Comparison of ENCODE assay signal across 10 mouse cellular contexts in the genomic region with DNA sequence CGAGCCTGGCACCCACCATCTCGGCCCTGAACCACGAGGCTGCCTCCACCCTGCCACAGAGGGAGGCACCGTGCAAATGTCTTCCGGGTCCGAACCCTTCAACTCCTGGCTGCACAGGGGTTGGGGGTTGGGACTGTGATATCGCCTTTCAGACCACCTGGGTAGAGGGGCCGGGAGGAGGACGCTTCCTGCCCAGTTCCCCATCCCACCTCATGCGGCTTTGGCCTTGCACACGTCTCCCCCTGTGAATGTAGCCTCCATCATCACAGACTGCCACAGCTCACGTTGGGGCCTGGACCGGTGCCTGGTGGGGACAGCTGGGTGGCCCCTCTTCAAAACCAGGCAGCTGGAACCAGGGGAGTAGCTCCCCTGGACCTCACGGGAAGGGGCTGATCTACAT. TPM values are rescaled to one million over a fixed set of nuclear protein-coding genes. Genes with fewer than 3 reads are reported as not detected.
DNase-seq lines count a peak whose midpoint lies in the region; ATAC-seq lines count a peak whose summit lies in the region.
"Had no signal": no experiment of that assay in that cellular context is flagged by ENCODE, and none has a peak within 500 bp of the region (broad histone marks: within the 10 kb centered on the region; RNA-seq: fewer than 3 reads in every experiment).

No protein-coding gene starts in this region.

- no peak overlapping the region for H3K4me3 ChIP-seq in heart, embryonic 11.5 days (ENCODE audit: low read depth, low read length)
- H3K4me3 ChIP-seq in midbrain, embryonic 10.5 days: peak overlapping the region; percentile 37
- H3K4me3 ChIP-seq in midbrain, embryonic 16.5 days (ENCODE audit: low read depth, low read length): no peak overlapping the region
- no peak overlapping the region for H3K4me3 ChIP-seq in intestine, embryonic 16.5 days (ENCODE audit: low read length)

- peak overlapping the region; percentile 64 for H3K4me2 ChIP-seq in heart, embryonic 11.5 days
- no peak overlapping the region; the same call in 1 of the 2 replicates for H3K4me2 ChIP-seq in midbrain, embryonic 16.5 days (ENCODE audit: low read length)
- 0 out of 2 replicates have a peak overlapping the region, but pooled peaks have one; percentile 52 for H3K4me2 ChIP-seq in intestine, embryonic 16.5 days (ENCODE audit: low read depth, low read length)

- 35% methylated on average over 14 of the region's 14 CpGs for WGBS in heart, embryonic 11.5 days (ENCODE audit: insufficient replicate concordance)
- 28% methylated on average over 14 of the region's 14 CpGs for WGBS in midbrain, embryonic 10.5 days
- WGBS in midbrain, embryonic 16.5 days: 28% methylated on average over 14 of the region's 14 CpGs
- WGBS in intestine, embryonic 16.5 days: 45% methylated on average over 14 of the region's 14 CpGs

- 0 out of 2 replicates have a peak, but pooled peaks cover 3% of the 10 kb centered on the region for H3K36me3 ChIP-seq in heart, embryonic 11.5 days (ENCODE audit: control insufficient read depth, insufficient read depth, low read length)
- H3K36me3 ChIP-seq in midbrain, embryonic 10.5 days: peaks cover 21% of the 10 kb centered on the region
- peaks cover 12% of the 10 kb centered on the region for H3K36me3 ChIP-seq in midbrain, embryonic 16.5 days (ENCODE audit: control insufficient read depth, insufficient read depth, low read length)
- no peaks in the 10 kb centered on the region for H3K36me3 ChIP-seq in intestine, embryonic 16.5 days (ENCODE audit: control insufficient read depth, insufficient read depth, low read length)

- H3K9ac ChIP-seq in heart, embryonic 11.5 days (ENCODE audit: low read depth, low read length): peak overlapping the region; percentile 72
- no peak overlapping the region for H3K9ac ChIP-seq in midbrain, embryonic 16.5 days (ENCODE audit: low read depth, low read length)
- H3K9ac ChIP-seq in intestine, embryonic 16.5 days (ENCODE audit: low read depth, low read length): peak overlapping the region; percentile 60; the same call in 1 of the 2 replicates

- ATAC-seq in heart, embryonic 11.5 days (replicated peaks; ENCODE audit: insufficient number of reproducible peaks, low FRiP score, low TSS enrichment): no peak
- ATAC-seq in midbrain, embryonic 16.5 days: no peak
- ATAC-seq in intestine, embryonic 16.5 days: no peak
- no peak for ATAC-seq in megakaryocyte progenitor cell, adult 5-6 weeks (replicated peaks; ENCODE audit: poor library complexity)
- ATAC-seq: CD4-positive, CD25-positive, alpha-beta regulatory T cell, adult 4 months had no signal

- no peak for DNase-seq in heart, adult 8-10 months (ENCODE audit: low spot score)
- DNase-seq in midbrain, embryonic 10.5 days (ENCODE audit: low spot score): no peak
- no peak for DNase-seq in ovary, postnatal 36 days (ENCODE audit: low spot score)
- no peak for DNase-seq in ovary, postnatal 10 days (ENCODE audit: low spot score)

- H3K27ac ChIP-seq in heart, embryonic 11.5 days (ENCODE audit: low read depth, low read length): 0 out of 2 replicates have a peak overlapping the region, but pooled peaks have one; percentile 1
- peak overlapping the region; percentile 66 for H3K27ac ChIP-seq in midbrain, embryonic 10.5 days (replicated peaks)
- no peak overlapping the region for H3K27ac ChIP-seq in midbrain, embryonic 16.5 days (ENCODE audit: low read length)
- H3K27ac ChIP-seq in intestine, embryonic 16.5 days (ENCODE audit: low read length): no peak overlapping the region

- H3K4me1 ChIP-seq in heart, embryonic 11.5 days (ENCODE audit: control insufficient read depth, insufficient read depth, low read length): peaks cover 35% of the 10 kb centered on the region
- H3K4me1 ChIP-seq in midbrain, embryonic 10.5 days: peaks cover 62% of the 10 kb centered on the region
- H3K4me1 ChIP-seq in midbrain, embryonic 16.5 days (ENCODE audit: control insufficient read depth, insufficient read depth, low read length): peaks cover 18% of the 10 kb centered on the region
- H3K4me1 ChIP-seq in intestine, embryonic 16.5 days (ENCODE audit: control insufficient read depth, insufficient read depth, low read length): peaks cover 16% of the 10 kb centered on the region

- H3K27me3 ChIP-seq in heart, embryonic 11.5 days (ENCODE audit: control insufficient read depth, insufficient read depth, low read length): 0 out of 2 replicates have a peak, but pooled peaks cover 2% of the 10 kb centered on the region
- peaks cover 49% of the 10 kb centered on the region for H3K27me3 ChIP-seq in midbrain, embryonic 10.5 days (ENCODE audit: low read depth, poor library complexity, severe bottlenecking)
- H3K27me3 ChIP-seq in midbrain, embryonic 16.5 days (ENCODE audit: control insufficient read depth, insufficient read depth, low read depth, low read length): no peaks in the 10 kb centered on the region
- no peaks in the 10 kb centered on the region for H3K27me3 ChIP-seq in intestine, embryonic 16.5 days (replicated peaks; ENCODE audit: control insufficient read depth, insufficient read depth, low read length)

- H3K9me3 ChIP-seq in heart, embryonic 11.5 days (replicated peaks; ENCODE audit: control insufficient read depth, low read length): no peaks in the 10 kb centered on the region
- H3K9me3 ChIP-seq in midbrain, embryonic 10.5 days (replicated peaks): no peaks in the 10 kb centered on the region
- H3K9me3 ChIP-seq in midbrain, embryonic 16.5 days (replicated peaks; ENCODE audit: control insufficient read depth, low read length, poor library complexity, severe bottlenecking): no peaks in the 10 kb centered on the region
- H3K9me3 ChIP-seq in intestine, embryonic 16.5 days (ENCODE audit: control insufficient read depth, low read length): no peaks in the 10 kb centered on the region

RNA-seq across cellular contexts. Expression of a gene that starts 16.9 kb away (rescaled TPM):
- 5.4 and 6.7 TPM in 2 replicates for polyA plus RNA-seq in heart, embryonic 11.5 days (2014; fragmentation: Nextera tagmentation; extraction: Ambion mirVana)
- total RNA-seq in heart, adult 8-10 months (2022): 1 to 10 TPM; 4.4 to 6.8 (median 6.0) TPM
- polyA plus RNA-seq in midbrain, embryonic 10.5 days (2016; fragmentation: Nextera tagmentation; extraction: Ambion mirVana): 10.7 and 18.4 TPM in 2 replicates
- 32.2 and 34.9 TPM in 2 replicates for polyA plus RNA-seq in midbrain, embryonic 16.5 days (2015; fragmentation: Nextera tagmentation; extraction: Ambion mirVana)
- 2.4 and 3.1 TPM in 2 replicates for polyA plus RNA-seq in intestine, embryonic 16.5 days (2015; fragmentation: Nextera tagmentation; extraction: Ambion mirVana)
- 0.17 and 2.9 TPM in 2 replicates for total RNA-seq in megakaryocyte progenitor cell, adult 5-6 weeks (2015)
- 0.44 TPM in 1 of 2 replicates, not detected in the other for total RNA-seq in megakaryocyte progenitor cell, adult 5-6 weeks (2017)
- total RNA-seq: neutrophil, adult 5-6 weeks had no signal
- polyA plus RNA-seq: CD4-positive, CD25-positive, alpha-beta regulatory T cell, adult 4 months had no signal

RNA-seq across cellular contexts. Expression of a gene that starts 41.3 kb away (rescaled TPM):
- polyA plus RNA-seq in heart, embryonic 11.5 days (2014; fragmentation: Nextera tagmentation; extraction: Ambion mirVana): 56.6 and 59.7 TPM in 2 replicates
- 10 to 100 TPM; 13.9 to 25.4 (median 20.5) TPM for total RNA-seq in heart, adult 8-10 months (2022)
- polyA plus RNA-seq in midbrain, embryonic 10.5 days (2016; fragmentation: Nextera tagmentation; extraction: Ambion mirVana): 81.1 and 84.0 TPM in 2 replicates
- 25.8 and 28.2 TPM in 2 replicates for polyA plus RNA-seq in midbrain, embryonic 16.5 days (2015; fragmentation: Nextera tagmentation; extraction: Ambion mirVana)
- 24.9 and 26.2 TPM in 2 replicates for polyA plus RNA-seq in intestine, embryonic 16.5 days (2015; fragmentation: Nextera tagmentation; extraction: Ambion mirVana)
- total RNA-seq in megakaryocyte progenitor cell, adult 5-6 weeks (2015): not detected in 2 replicates
- total RNA-seq in megakaryocyte progenitor cell, adult 5-6 weeks (2017): not detected in 2 replicates
- total RNA-seq: neutrophil, adult 5-6 weeks had no signal

RNA-seq across cellular contexts. Expression of a gene that starts 57.5 kb away (rescaled TPM):
- not detected in 2 replicates for polyA plus RNA-seq in heart, embryonic 11.5 days (2014; fragmentation: Nextera tagmentation; extraction: Ambion mirVana)
- 10 to 100 TPM in 2 of 4 experiments, 1 to 10 TPM in 2; 6.3 to 15.9 (median 10.3) TPM for total RNA-seq in heart, adult 8-10 months (2022)
- polyA plus RNA-seq in midbrain, embryonic 10.5 days (2016; fragmentation: Nextera tagmentation; extraction: Ambion mirVana): not detected in 2 replicates
- 15.7 and 19.3 TPM in 2 replicates for polyA plus RNA-seq in midbrain, embryonic 16.5 days (2015; fragmentation: Nextera tagmentation; extraction: Ambion mirVana)
- 0.55 and 0.62 TPM in 2 replicates for polyA plus RNA-seq in intestine, embryonic 16.5 days (2015; fragmentation: Nextera tagmentation; extraction: Ambion mirVana)
- not detected in 2 replicates for total RNA-seq in megakaryocyte progenitor cell, adult 5-6 weeks (2015)
- not detected in 2 replicates for total RNA-seq in megakaryocyte progenitor cell, adult 5-6 weeks (2017)
- total RNA-seq: neutrophil, adult 5-6 weeks had no signal
- polyA plus RNA-seq: CD4-positive, CD25-positive, alpha-beta regulatory T cell, adult 4 months had no signal

Comparison
In these comparisons a context has a peak if more than half of its experiments do, and no peak if none do; other contexts are left out.
1. H3K27ac ChIP-seq: peak in heart, embryonic 11.5 days (single experiment) and midbrain, embryonic 10.5 days (single experiment); none in midbrain, embryonic 16.5 days (single experiment) and intestine, embryonic 16.5 days (single experiment).
2. RNA of a gene that starts 57.5 kb away (polyA plus RNA-seq): 15.7 to 19.3 TPM in midbrain, embryonic 16.5 days; 0.55 to 0.62 TPM in intestine, embryonic 16.5 days, not detected in heart, embryonic 11.5 days and not detected in midbrain, embryonic 10.5 days; every median in the first group is over 10 times any median in the second.